Mouse (Mus musculus) small intestine, adult 2 months (tissue): ENCODE measurements at regions not wholly inside any gene's neighbourhood (a gene's known extent, or its start where the extent isn't known, plus 50 kb on each side); places are given as distances from the start of the nearest gene placed in this dataset.

Source experiments
- CTCF ChIP-seq: fragments of 200-500 bp; IDR thresholded peaks from 2 replicates; pipeline ENCODE4 v1.5.1; 2012; ENCODE audit warnings: low read depth, mild to moderate bottlenecking, control low read depth, inconsistent platforms, low read length, moderate library complexity, mixed read lengths; ENCODE audit not compliant: insufficient replicate concordance, insufficient read length; ENCODE audit errors: extremely low read depth
- POLR2A ChIP-seq: fragments of 200-500 bp; IDR thresholded peaks from 2 replicates; pipeline ENCODE4 v1.6.1; 2012; ENCODE audit warnings: low read depth, mild to moderate bottlenecking, control low read depth, inconsistent platforms, low read length, moderate library complexity

DNA sequence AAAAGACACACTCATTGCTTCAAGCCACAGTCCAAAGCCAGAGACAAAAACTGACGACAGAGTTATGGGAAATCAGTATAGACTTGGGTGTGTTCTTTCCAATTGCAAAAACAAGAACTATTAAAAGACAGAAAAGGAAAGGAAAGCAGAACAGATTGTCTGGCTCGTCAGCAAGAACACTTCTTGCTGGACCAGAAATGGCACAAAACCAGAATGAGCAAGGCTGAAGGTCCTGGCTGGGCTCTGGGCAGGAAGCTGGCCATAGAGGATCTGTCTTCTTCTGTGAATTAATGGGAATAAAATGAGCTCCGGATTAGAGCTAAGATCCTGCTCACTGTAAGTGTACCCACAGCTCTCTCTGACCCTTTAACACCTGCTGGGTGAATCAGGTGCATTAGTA is 199.9 kb upstream of the Prkcq start:
- no peak for TF ChIP-seq POLR2A
- TF ChIP-seq CTCF: no peak
